Mouse (Mus musculus) kidney, adult 2 months (tissue): ENCODE results near the gene Sp8.

ENCODE experiments used
- CTCF ChIP-seq: fragments of 200-500 bp; conservative IDR thresholded peaks from 2 replicates; pipeline ENCODE4 v1.5.1; 2011; ENCODE audit warnings: low read depth, mild to moderate bottlenecking, control low read depth, low read length, moderate library complexity, mixed read lengths; ENCODE audit not compliant: insufficient read depth, insufficient read length
- POLR2A ChIP-seq: fragments of 200-500 bp; IDR thresholded peaks from one replicate; pipeline ENCODE4 v1.6.1; 2011; ENCODE audit warnings: low read depth, low read length, control low read depth

DNA sequence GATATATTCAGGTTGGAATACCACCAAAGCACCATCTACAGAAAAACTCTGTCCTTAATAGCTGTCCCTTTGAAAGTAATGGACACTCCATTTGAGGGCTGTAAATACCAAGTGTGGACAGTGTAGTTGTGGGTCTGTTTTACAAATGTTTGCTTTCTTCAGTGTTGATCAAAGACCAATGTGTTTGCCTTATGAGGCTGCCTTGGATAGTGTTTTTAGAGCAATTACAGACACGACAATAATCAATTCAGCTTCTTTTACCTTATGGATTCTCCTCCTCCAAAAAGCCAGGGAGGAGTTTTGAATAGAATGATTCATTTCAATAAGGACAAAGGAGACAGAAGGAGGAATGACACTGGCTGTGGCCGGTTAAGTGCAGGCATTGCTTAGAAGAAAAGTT, 7.9 kb upstream of the Sp8 start:
- TF ChIP-seq CTCF: no peak
- TF ChIP-seq POLR2A: no peak
